Mouse (Mus musculus) forelimb bud, embryonic 11.5 days (tissue): ENCODE measurements at regions not wholly inside any gene's neighbourhood (a gene's known extent, or its start where the extent isn't known, plus 50 kb on each side); places are given as distances from the start of the nearest gene placed in this dataset.
"Not testable (repeated sequence)": the region's sequence is repeated elsewhere in the genome, so short reads cannot be mapped to it uniquely, and the experiment has no call there.

Experiments
- DNase-seq: peaks from one replicate; pipeline ENCODE4 v3.0.0-alpha.2; 2012; ENCODE audit warnings: low read depth, low spot score

- DNase-seq, result no peak
Measured at GRCm38 (mm10) chr9:23651300-23651699, 428.4 kb downstream of the Bmper start.

GRCm38 (mm10) chr9:23653086-23653485, 430.2 kb downstream of the Bmper start:
- no peak for DNase-seq

DNA sequence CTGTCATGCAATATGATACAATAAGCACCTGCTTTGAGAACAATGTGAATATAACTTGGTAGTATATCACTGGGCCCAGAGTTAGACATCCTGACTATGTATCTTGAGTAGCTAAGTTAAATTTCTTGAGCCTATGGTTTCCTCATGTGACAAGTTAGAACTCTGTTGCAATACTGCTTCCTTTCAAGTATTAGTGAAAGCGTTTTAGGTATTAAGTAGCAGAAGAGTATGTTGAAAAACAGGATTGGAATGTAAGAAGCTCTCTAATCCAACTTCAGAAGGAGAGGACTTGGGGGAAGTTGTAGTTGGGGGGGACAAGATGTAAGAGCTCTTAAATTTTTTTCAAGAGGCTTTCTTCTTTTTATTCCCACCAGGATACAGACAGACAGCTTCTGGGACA, 431.9 kb downstream of the Bmper start:
- no peak for DNase-seq

DNA sequence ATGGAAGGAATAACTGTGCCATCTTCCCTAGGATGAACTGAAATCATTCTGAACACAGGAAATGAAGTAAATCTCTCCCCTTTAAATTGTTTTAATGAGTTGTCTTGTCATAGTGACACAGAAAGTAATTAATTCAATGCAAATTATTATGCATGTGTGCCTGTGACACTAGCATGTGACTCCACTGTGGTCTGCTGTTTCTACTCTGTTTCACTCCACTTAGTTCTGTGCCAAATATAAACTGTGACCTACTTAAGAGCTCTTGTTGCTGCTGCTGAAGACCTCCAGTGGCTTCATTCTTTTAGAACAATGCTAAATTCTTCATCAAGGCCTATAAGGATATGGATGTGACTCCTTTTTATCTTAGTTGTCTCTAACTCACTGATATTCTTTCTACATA, 431.8 kb upstream of the Npsr1 start:
- DNase-seq, result no peak

DNA sequence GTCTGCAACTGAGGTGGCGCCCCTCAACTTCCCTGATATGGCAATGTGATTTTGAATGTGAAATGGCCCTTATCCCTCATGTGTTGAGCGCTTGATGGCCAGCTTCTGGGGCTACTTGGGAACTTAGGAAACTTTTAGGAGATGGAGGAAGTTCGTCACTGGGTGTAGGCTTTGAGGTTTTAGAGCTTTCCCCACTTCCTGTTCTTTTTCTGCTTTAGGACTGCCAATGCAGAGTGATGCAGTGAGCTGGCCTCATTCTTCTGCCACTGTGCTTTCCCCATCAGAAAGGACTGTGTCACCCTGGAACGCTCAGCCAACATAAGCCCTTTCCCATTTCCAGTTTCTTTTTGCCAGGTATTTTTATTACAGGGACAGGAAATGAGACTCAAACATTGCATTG, 428.6 kb upstream of the Npsr1 start:
- no peak for DNase-seq

GRCm38 (mm10) chr9:23670642-23671041, 427.2 kb upstream of the Npsr1 start:
- no peak for DNase-seq

DNA sequence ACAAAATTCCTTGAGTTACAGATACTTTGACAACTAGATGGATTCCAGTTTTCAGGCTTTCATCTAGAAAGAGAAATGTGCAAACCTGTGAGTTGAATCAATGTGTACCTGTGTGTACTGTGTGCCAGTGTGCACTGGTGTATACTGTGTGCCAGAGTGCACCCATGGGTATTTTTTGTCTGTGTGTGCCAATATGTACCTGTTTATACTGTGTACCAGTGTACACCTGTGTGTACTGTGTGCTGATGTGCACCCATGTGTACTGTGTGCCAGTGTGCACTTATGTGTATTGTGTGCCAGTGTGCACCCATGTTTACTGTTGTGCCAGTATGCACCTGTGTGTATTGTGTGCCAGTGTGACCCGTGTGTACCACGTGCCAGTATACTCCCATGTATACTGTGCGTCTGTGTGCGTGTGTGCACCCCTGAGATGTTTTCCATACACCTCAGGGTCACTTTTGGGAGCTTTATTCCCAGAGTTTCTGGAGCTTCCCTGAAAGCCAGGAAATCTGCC, 424.4 kb upstream of the Npsr1 start:
- DNase-seq, result no peak

DNA sequence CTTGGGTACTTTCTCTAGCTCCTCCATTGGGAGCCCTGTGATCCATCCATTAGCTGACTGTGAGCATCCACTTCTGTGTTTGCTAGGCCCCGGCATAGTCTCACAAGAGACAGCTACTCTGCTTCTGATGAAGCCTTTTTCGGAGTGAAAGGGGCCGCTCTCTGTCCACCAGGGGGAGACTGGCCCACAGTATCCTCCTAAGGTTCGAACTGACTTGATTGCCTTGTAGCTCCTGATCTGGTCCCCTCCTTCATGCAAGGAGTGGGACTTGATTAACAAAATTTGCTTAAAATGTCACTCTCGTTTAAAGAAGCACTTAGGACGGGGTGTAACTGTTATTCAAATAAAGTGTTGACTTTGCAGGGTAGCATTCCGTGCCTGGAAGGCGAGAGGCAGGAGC, 423.0 kb upstream of the Npsr1 start:
- DNase-seq, result no peak

GRCm38 (mm10) chr9:23689456-23689855, 408.3 kb upstream of the Npsr1 start:
- no peak for DNase-seq

- DNase-seq, result no peak
Measured at GRCm38 (mm10) chr9:23692768-23693441, 404.9 kb upstream of the Npsr1 start.

- no peak for DNase-seq
Measured at GRCm38 (mm10) chr9:23693442-23693829, 404.4 kb upstream of the Npsr1 start.

DNA sequence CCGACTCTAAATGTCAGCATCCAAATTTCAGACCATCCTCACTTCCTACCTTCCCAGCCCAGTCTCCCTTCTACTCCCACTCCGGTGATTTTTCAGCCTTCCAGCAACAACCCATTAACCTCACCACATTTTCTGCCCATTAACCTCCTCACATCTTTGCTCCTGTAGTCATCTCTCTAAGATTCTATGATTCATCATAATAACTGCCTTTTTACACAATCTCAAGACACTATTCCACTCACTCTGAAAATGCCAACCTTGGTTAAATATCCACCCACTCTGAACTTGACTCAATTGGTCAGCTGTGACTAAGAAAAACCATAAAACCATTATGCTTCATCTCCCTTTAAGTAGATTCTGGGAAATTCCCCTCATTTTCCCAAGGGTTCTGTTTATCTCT, 403.3 kb upstream of the Npsr1 start:
- DNase-seq, result no peak

GRCm38 (mm10) chr9:23700567-23700966, 397.2 kb upstream of the Npsr1 start:
- DNase-seq, result no peak

DNA sequence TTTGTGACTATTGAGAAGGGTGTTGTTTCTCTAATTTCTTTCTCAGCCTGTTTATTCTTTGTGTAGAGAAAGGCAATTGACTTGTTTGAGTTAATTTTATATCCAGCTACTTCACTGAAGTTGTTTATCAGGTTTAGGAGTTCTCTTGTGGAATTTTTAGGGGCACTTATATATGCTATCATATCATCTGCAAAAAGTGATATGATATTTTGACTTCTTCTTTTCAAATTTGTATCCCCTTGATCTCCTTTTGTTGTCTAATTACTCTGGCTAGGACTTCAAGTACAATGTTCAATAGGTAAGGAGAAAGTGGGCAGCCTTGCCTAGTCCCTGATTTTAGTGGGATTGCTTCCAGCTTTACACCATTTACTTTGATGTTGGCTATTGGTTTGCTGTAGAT, 380.2 kb upstream of the Npsr1 start:
- DNase-seq, result not testable (repeated sequence)

GRCm38 (mm10) chr9:23728816-23729215, 369.0 kb upstream of the Npsr1 start:
- DNase-seq, result no peak

DNA sequence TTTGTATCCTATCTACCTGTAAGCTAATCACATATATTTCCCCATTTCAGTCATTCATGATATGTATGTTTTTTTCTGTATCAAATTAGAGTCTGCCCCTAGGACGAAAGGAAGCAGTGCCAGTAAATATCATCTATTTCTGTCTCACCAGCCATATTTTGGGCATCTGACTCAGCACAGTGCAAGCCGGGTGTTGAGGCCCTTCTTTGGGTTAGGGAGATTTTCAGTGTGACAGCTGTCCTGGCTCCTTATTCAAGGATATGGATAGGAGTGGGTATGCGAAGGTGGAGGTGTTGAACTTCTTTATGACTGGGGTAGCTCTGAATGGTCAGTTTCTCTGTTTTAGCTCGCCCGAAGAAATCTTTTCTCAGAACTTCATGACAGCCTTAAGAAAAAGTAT, 345.3 kb upstream of the Npsr1 start:
- DNase-seq, result no peak

GRCm38 (mm10) chr9:23786660-23787059, 311.1 kb upstream of the Npsr1 start:
- peak; percentile 3 for DNase-seq
